Mouse (Mus musculus): ENCODE results near the gene Gm21093. TPM values are rescaled to one million over a fixed set of nuclear protein-coding genes. Genes with fewer than 3 reads are reported as not detected.
"Not testable (repeated sequence)": the region's sequence is repeated elsewhere in the genome, so short reads cannot be mapped to it uniquely, and the experiment has no call there.

Gm21093 gene
- 0.04 and 0.20 TPM in 2 replicates for polyA plus RNA-seq (2012; rRNA removed)
- polyA plus RNA-seq (2014; fragmentation: Nextera tagmentation; extraction: Ambion mirVana): 0.22 TPM in 1 of 2 replicates, not detected in the other

DNA sequence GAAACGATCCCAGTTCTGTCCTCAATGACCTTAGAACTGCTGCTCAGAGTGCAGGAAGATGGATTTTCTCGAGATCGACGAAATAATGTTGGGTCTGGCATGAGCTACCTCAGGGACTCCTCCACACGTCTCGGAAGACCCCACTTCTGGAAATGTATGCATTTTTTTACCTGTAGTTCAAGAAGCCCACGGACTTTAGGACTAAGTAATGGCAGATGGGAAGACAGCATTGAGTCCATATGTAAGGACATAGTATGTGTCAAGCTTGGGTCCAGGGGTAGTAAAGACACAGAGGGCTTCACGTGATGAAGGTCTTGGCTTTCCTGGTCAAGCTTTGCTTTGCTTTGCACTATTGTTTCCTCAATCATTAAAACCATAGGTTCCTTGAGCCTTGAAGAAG, at the start of gene Gm21093:
Gene Gm21093 (minus strand): TSS at position 101 of the 400 bp plus-strand sequence.
- H3K9me3 ChIP-seq (ENCODE audit: control insufficient read depth, low read length); H3K4me1 ChIP-seq (ENCODE audit: control insufficient read depth, insufficient read depth, low read length): not testable (repeated sequence)

More for the DNA sequence above, at the start of gene Gm21093:
- WGBS: no CpG with 5 or more reads among the region's 8 CpGs
- H3K36me3 ChIP-seq (ENCODE audit: control insufficient read depth, insufficient read depth, low read length); DNase-seq (ENCODE audit: low spot score); ATAC-seq (ENCODE audit: low FRiP score, low read depth); H3K27ac ChIP-seq (replicated peaks; ENCODE audit: low read depth, low read length); H3K4me3 ChIP-seq (replicated peaks; ENCODE audit: low read length); H3K4me2 ChIP-seq (replicated peaks; ENCODE audit: low read depth, low read length, severe bottlenecking); H3K27me3 ChIP-seq (ENCODE audit: control insufficient read depth, insufficient read depth, low read length); H3K9ac ChIP-seq (ENCODE audit: low read depth, low read length, severe bottlenecking): not testable (repeated sequence)

Other genes starting within 250 kb of the Gm21093 start
- gene Gm21541, start 131.1 kb downstream of the Gm21093 start, polyA plus RNA-seq (2012; rRNA removed): 2.8 and 12.6 TPM in 2 replicates
- 25.2 TPM in 1 of 2 replicates, not detected in the other for gene Gm21541, start 131.1 kb downstream of the Gm21093 start, polyA plus RNA-seq (2014; fragmentation: Nextera tagmentation; extraction: Ambion mirVana)
- gene Gm20878, start 93.2 kb downstream of the Gm21093 start, polyA plus RNA-seq (2012; rRNA removed): 3.7 and 5.8 TPM in 2 replicates
- gene Gm20878, start 93.2 kb downstream of the Gm21093 start, polyA plus RNA-seq (2014; fragmentation: Nextera tagmentation; extraction: Ambion mirVana): 1.6 and 1.8 TPM in 2 replicates
- 0.98 and 1.2 TPM in 2 replicates for gene Fam205a4, start 68.7 kb downstream of the Gm21093 start, polyA plus RNA-seq (2012; rRNA removed)
- gene Fam205a4, start 68.7 kb downstream of the Gm21093 start, polyA plus RNA-seq (2014; fragmentation: Nextera tagmentation; extraction: Ambion mirVana): 0.58 and 0.66 TPM in 2 replicates
- not detected in 2 replicates for gene Gm3893, start 56.5 kb upstream of the Gm21093 start, polyA plus RNA-seq (2012; rRNA removed)
- gene Gm3893, start 56.5 kb upstream of the Gm21093 start, polyA plus RNA-seq (2014; fragmentation: Nextera tagmentation; extraction: Ambion mirVana): not detected in 2 replicates
- gene Gm13304, start 80.1 kb upstream of the Gm21093 start, polyA plus RNA-seq (2012; rRNA removed): not detected in 2 replicates
- 5.9 TPM in 1 of 2 replicates, not detected in the other for gene Gm13304, start 80.1 kb upstream of the Gm21093 start, polyA plus RNA-seq (2014; fragmentation: Nextera tagmentation; extraction: Ambion mirVana)
- gene Gm13306, start 118.7 kb upstream of the Gm21093 start, polyA plus RNA-seq (2012; rRNA removed): 0.30 and 0.42 TPM in 2 replicates
- gene Gm13306, start 118.7 kb upstream of the Gm21093 start, polyA plus RNA-seq (2014; fragmentation: Nextera tagmentation; extraction: Ambion mirVana): 0.64 TPM in 1 of 2 replicates, not detected in the other
- gene Gm13305, start 133.9 kb upstream of the Gm21093 start, polyA plus RNA-seq (2012; rRNA removed): 0.10 and 0.20 TPM in 2 replicates
- gene Gm13305, start 133.9 kb upstream of the Gm21093 start, polyA plus RNA-seq (2014; fragmentation: Nextera tagmentation; extraction: Ambion mirVana): 0.89 TPM in 1 of 2 replicates, not detected in the other
- not detected in 2 replicates for gene Gm10600, start 205.9 kb upstream of the Gm21093 start, polyA plus RNA-seq (2012; rRNA removed)
- gene Gm10600, start 205.9 kb upstream of the Gm21093 start, polyA plus RNA-seq (2014; fragmentation: Nextera tagmentation; extraction: Ambion mirVana): not detected in 2 replicates
- 0.57 TPM in 1 of 2 replicates, not detected in the other for gene Ccl21b, start 221.0 kb upstream of the Gm21093 start, polyA plus RNA-seq (2012; rRNA removed)
- gene Ccl21b, start 221.0 kb upstream of the Gm21093 start, polyA plus RNA-seq (2014; fragmentation: Nextera tagmentation; extraction: Ambion mirVana): 1.4 TPM in 1 of 2 replicates, not detected in the other

Measured in limb, embryonic 14.5 days (tissue).